Mouse (Mus musculus): ENCODE results near the gene Cxcl17.

The Cxcl17 gene

DNA sequence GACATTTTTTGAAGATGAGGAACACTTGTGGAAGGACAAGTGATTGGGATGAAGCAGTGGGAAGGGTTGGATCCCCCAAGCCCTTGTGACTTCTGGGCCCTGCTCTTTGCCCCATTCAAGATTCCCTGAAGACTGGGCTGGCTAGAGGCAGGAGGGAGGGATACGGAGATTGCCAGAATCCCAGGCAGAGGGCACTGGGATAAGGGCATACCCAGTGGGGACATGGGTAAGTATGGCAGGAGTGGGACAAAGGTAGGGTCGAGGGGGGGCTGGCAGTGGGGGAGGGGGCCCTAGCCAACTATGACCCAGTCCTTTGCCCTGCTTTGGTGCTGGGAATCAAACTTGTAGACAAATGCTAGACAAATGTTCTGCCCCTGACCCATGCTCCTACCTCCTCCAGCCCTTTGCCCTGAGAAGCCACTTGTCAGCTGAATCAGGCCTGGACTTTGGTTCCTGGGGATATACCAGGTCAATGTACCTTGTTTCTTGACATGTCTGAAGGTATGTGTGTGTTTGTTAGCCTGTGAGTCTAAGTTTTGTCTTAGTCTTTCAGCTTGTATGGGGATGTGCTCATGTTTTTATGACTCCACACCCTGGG lies 20.7 kb downstream of the Cxcl17 start:
- DNase-seq (ENCODE audit: low read depth, low spot score), result no peak

DNA sequence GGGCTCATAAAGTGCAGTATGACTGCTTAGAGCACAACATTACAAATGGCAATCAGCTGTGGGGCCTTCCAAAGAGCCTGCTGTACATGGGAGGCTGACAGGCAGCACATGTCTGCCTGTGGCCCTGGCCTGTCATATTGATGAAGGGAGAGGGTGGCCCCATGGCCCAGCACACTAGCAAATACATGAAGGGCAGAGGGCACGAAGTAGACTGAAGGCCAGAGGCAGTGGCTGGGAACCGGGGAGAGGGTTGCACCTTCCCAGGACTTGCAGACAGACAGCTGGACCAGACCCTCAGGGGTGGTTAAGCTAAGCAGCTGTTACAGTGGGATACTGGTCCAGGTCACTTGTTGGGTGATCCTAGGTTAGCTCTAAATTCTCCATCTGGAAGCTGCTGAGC lies 21.7 kb downstream of the Cxcl17 start:
- no peak for DNase-seq (ENCODE audit: low read depth, low spot score)

DNA sequence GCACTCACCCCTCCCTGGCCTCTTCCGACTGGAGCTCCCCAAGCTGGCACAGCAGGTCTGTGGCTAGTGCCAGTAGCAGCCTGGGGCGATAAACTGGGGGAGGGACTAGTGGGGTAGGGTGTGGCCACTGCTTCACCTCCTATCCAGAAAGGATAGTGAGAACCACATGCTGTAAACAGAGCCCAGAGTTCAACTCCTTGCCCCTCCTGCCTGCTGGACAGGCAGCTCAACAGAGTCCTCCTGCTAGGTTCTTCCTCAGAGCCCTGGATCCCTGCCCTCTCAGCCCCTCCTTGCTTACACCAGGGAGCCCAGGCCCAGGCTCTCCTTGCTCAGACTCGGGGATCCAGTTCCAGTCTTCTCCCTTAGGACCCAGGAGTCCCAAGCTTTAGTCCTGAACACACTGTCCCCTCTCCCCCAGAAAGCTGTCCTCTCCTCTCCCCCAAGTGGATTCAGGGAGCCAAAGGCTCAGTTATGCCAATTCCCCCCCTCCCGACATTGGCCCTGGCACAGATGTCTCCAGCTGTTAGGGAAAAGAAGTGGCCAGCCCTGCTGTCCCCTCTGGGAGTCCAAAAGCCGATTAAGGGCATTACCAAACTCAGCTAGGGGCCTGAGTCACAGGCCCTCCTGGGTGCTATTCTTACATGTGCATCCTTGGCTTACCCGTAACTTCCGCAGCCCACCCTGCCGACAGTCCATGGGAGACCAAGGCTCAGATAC lies 22.5 kb downstream of the Cxcl17 start:
- peak; percentile 41 for DNase-seq (ENCODE audit: low read depth, low spot score)

DNA sequence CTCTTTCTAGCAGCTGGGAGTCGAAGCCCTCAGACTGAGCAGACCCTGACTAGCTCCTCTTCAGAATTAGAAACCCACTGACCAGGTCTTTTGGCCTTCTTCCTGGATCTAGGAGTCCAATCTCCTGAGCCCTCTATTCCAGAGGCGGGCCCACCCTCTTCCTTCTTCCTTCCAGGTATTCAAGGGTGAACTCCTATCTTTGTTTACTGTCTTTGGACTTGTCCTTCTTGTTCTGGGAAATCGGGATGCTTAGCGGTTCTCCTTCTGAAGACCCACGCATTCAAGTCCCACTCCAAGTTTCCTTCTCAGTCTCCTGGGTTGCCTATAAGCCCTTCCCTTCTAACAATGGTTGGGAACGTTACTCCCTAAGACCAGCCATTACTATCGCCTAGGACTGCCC lies 23.8 kb downstream of the Cxcl17 start:
- no peak for DNase-seq (ENCODE audit: low read depth, low spot score)

DNA sequence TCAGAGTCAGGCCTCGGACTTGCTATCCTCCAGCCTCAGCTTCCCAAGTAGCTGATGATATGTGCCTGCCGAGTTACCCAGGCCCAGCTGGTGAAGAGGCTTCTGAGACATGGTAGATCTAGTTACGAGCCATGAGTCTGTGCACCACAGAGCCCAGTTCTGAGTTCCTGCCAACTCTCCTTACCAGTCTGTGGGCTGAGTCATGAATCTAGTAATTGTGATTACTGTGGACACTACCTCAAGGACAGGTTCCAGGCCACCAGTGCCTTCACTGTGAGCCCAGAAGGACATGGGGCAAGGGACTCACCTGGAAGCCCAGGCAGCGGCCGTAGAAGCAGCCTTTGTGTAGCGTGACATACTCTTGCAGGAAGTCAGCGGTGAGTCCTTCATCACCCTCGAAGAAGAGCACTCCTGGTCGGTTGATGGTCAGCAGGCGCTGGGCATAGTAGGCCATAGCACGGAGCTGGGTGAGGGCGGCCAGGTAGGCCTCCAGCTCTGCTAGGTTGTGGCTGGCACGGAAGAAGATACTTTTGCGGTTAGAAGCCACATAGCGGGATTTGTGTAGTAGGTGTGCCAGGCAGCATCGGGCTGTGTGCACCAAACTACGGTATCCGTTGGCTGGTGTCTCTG lies 24.8 kb downstream of the Cxcl17 start:
- DNase-seq (ENCODE audit: low read depth, low spot score), result no peak

DNA sequence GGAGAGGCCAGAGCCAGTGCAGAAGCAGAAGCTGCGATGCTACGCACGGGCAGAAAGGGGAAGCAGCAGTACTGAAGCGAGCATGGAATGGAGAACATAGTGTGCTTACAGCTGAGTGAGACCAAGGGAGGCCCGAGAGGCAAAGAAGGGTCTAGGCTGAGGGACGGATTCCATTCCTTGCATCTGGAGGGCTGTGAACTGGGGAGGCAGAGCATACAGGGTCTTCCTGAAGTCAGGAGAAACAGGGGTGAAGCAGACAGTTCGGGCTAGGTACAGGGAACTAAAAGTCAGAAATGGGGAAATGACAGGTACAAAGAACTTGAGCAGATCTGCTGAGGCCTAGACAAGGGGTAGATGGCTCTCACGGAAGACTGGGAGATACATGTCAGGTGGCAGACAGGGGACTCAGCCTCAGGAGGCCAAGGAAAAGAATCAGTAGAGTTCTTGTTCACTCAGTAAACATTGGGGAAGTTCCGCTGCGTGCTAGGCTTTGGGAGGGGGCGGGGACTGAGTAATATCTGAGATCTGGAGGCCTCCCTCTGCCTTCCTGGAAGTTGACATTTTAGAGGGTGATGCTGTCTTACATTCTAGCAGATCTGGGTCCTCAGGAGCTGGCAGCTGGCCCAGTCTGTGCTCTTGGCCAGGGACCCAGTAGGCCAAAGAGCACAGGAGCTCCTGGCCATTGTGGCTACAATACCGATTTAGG lies 26.7 kb downstream of the Cxcl17 start:
- no peak for DNase-seq (ENCODE audit: low read depth, low spot score)

DNA sequence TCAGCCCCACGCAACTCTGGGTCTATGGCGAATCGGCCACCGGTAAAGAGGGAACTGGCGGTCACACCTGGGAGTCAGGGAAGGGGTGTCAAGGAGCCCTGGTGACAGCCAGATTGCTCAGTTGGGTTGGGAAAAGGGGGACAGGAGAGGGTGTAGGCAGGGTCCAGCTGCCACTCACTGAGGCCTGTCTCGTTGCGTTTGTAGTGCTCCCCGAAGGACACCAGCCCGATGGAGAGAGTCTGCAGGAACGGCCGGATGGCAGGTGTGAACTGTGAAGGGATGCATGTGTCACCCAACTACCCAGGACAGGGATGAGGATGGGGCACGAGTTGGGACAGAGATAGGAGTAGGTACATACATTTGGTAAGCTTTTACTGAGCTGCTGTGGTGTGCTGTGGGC lies 27.4 kb downstream of the Cxcl17 start:
- no peak for DNase-seq (ENCODE audit: low read depth, low spot score)

- no peak for DNase-seq (ENCODE audit: low read depth, low spot score)
Measured at GRCm38 (mm10) chr7:25384818-25385217, 27.9 kb downstream of the Cxcl17 start.

GRCm38 (mm10) chr7:25384318-25384717 lies 28.4 kb downstream of the Cxcl17 start:
- DNase-seq (ENCODE audit: low read depth, low spot score), result no peak

DNA sequence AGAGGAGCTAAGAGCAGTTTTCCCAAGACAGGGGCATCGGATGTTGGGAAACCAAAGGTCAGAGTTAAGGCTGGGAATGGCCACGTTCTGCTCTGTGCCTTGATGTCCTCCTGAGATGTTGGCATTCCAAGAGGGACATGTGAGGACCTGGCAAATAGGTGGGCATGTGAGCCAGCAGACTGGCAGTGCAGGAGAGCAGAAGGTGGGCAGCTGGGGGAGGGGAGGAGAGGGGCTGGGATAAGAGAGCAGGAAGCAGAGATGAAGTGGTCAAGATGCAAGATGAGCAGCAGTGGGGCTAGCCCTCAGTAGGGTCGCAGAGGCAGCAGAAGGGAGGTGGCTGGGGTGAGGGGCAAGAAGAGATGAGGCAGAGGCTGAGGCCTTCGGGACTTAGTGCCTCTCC lies 28.8 kb downstream of the Cxcl17 start:
- no peak for DNase-seq (ENCODE audit: low read depth, low spot score)

- DNase-seq (ENCODE audit: low read depth, low spot score), result no peak
Measured at GRCm38 (mm10) chr7:25383385-25383784, 29.3 kb downstream of the Cxcl17 start.

GRCm38 (mm10) chr7:25382541-25382940 lies 30.1 kb downstream of the Cxcl17 start:
- DNase-seq (ENCODE audit: low read depth, low spot score), result peak; percentile 62

GRCm38 (mm10) chr7:25381284-25381680 lies 31.4 kb downstream of the Cxcl17 start:
- no peak for DNase-seq (ENCODE audit: low read depth, low spot score)

DNA sequence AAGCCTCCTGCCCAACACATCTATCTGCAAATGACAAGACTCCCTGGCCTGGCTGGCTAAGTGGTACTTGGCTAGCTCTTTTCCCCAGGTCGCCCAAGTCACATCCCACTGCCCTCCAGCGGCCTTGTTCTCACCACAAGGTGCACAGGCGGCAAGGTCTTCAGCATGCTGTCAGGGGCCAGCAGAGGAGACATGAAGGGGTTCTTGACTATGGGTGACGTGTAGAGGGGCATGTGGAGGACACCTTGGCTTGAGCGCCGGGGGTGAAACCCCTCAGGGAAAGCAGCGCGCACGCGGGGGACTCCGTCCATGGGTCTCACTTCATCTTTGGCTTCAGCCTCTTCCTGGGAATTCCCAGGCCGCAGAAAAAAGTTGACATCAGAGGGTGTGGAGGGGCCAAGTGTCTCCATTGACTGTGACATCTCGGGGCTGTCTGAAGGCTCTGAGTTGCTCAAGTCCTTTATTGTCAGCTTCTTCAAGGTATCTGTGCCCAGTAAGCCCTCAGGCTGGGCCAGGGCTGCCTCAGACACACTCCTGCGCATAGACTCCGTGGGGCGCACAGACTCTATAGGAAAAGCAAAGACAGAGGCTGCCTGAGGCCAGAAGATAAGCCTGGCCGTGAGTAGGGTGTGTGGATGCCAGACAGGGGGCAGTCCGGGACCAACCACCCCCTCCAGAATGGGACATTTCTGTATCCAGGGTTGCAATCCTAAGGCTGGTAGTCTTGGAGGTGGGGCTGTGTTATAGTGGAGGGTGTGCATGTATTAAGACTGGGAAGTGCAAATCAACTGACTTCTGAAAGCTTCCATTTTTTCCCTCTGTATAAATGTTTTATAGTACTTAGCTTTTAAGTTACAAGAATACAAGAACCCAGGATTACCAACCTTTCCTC lies 32.0 kb downstream of the Cxcl17 start:
- DNase-seq (ENCODE audit: low read depth, low spot score), result no peak

DNA sequence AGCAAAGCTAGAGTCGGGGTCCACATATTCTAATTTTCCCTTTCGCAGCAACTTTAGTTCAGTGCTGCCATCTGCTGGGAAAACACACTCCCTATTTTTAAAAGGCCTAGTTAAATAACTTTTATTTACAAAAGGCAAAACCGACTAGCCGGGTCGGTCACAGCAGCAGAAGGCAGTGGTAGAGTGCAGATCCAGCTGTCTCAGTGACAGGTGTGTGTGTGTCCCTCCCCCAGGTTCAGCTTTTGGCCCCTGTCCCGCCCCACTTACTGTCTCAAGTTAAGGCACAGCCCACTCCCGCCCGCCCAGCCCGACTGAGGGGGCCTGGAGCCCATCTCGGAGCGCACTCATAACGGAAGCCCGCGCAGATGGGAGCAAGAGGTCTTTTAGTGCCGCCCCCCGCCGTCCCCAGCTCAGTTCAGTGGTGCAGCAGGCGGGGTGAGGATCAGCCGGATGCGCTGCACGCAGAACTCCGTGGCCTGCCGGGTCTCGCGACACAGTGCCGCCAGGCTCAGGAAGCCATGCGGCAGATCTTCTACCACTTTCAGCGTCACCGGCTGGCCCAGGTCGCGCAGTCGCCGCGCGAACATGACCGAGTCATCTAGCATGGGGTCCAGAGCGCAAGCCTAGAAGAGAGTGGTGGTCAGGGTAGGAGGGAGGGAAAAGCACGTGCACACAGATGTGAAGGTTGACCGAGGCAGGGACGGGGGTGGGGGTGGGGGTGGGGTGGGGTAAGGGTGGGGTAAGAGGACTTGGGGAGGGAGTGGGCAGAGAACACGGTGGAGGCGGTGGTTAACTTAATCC lies 32.9 kb downstream of the Cxcl17 start:
- peak; percentile 80 for DNase-seq (ENCODE audit: low read depth, low spot score)

DNA sequence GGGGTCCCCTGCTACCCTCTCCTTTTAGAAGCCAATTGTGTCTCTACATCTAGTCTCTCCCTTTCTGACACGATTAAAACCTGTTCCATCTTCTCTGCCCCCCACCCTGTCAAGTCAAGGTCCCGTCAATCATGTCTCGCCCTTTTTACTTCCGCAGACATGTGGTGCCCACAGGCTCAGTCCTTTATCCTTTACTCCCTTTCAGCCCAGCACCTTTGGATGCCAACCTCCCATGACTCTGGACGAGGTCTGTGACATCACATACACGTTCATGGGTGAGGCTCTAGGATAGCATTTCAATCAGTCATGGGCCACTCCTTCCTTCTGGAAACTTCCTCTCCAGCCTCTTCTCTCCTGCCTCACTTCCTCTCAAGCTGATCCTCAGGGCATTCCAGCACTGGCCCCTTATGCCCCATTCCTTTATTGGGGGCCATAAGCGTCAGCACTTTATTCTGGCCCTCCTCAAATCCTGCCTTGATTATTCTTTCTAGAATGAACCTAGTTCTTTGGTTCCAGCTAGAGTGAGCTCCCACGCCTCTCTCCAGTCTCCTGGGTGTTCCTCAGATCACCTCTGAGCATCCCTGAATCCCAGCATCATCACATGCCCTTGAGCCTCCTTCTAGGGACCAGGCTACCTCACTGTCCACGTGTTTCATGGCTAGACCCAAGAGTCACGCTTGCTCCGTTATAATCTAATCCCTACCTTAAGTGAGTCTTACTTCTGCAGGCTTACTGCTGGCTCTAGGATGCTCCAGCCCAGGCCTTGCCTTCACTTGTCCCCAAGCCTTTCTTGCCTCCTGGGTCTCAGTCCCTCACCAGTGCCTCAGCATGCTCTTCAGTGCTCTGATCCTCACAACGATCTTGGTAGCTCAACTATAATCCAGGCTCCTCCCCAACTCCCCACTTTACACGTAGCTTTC lies 34.2 kb downstream of the Cxcl17 start:
- DNase-seq (ENCODE audit: low read depth, low spot score), result no peak

GRCm38 (mm10) chr7:25377100-25377700 lies 35.5 kb downstream of the Cxcl17 start:
- DNase-seq (ENCODE audit: low read depth, low spot score), result peak; percentile 63

GRCm38 (mm10) chr7:25376556-25376955 lies 36.1 kb downstream of the Cxcl17 start:
- peak; percentile 90 for DNase-seq (ENCODE audit: low read depth, low spot score)

DNA sequence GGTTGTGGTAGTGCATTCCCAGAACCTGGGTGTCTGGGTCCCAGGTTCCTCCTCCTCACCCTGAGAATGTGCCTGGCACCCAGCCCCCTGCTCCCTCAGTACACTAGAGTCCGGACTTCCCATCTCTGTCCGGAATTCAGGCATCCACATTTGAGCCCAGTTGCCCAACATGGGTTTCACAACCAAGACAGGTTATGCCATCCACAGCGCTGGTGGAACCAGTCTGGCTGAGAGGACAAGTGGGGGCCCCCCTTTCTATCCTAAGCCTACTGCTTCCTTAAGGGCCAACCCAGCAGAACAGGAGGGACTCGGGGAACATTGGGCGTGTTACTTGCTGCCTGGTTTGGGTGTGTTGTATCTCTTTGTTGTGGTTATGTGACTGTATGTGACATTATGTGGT lies 40.2 kb downstream of the Cxcl17 start:
- no peak for DNase-seq (ENCODE audit: low read depth, low spot score)
